Mouse (Mus musculus) bone marrow macrophage, adult 2 months (primary cell): ENCODE data around the gene Ano3.

Source experiments
- CTCF ChIP-seq: IDR thresholded peaks from 2 replicates; pipeline ENCODE4 v1.5.1; 2012; ENCODE audit warnings: low read depth, mild to moderate bottlenecking, low read length, moderate library complexity
- POLR2A ChIP-seq: IDR thresholded peaks from 2 replicates; pipeline ENCODE4 v1.6.1; 2012; ENCODE audit warnings: mild to moderate bottlenecking, low read depth, low read length, borderline replicate concordance

DNA sequence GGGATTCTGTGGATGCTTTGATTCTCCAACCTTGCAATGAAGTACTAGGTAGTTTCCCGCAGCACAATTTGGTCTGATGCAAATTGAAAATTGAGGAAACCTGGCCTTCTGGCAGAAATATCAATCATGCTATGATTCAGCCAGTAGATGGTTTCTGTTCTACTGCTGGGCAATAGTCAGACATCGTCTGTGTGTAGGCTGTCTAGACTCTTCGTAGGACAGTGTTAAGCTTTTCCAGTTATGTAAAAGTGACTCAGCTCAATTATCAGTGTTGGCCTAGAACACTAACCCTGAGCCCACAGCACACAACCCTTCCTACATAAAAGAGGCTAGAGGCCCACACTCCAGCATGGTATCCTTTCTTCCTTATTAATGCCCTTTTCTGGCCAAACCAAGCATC is 14.7 kb upstream of the Ano3 start:
- no peak for TF ChIP-seq CTCF
- no peak for TF ChIP-seq POLR2A
